Mouse (Mus musculus) E14TG2a.4 (cell line): Measurements from ENCODE around the gene Srp68.

Source experiments
- H3K27me3 ChIP-seq: 2 replicates; pipeline ENCODE4 v1.6.1; 2014; ENCODE audit warnings: low read length, control low read depth; ENCODE audit not compliant: insufficient read depth
- H3K36me3 ChIP-seq: 2 replicates; pipeline ENCODE4 v1.6.1; 2014; ENCODE audit warnings: low read length, control low read depth; ENCODE audit not compliant: insufficient read depth
- H3K4me1 ChIP-seq: replicated peaks from 2 replicates; pipeline ENCODE4 v1.6.1; 2014; ENCODE audit warnings: low read depth, low read length, control low read depth
- H3K4me3 ChIP-seq: replicated peaks from 2 replicates; pipeline ENCODE4 v1.5.1; 2014; ENCODE audit warnings: mild to moderate bottlenecking, low read length
- H3K9me3 ChIP-seq: 2 replicates; pipeline ENCODE4 v1.6.1; 2014; ENCODE audit warnings: low read length, control low read depth
- CTCF ChIP-seq: conservative IDR thresholded peaks from 2 replicates; pipeline ENCODE4 v1.5.1; 2014; ENCODE audit warnings: low read length
- NANOG ChIP-seq: IDR thresholded peaks from 2 replicates; pipeline ENCODE4 v1.6.1; 2014; ENCODE audit warnings: borderline replicate concordance, low read length, mixed read lengths
- POU5F1 ChIP-seq: IDR thresholded peaks from 2 replicates; pipeline ENCODE4 v1.6.1; 2014; ENCODE audit warnings: low read length, borderline replicate concordance

The Srp68 gene

GRCm38 (mm10) chr11:116196866-116197583 is 77.0 kb downstream of the Srp68 start:
- H3K9me3 ChIP-seq = no peaks in the 10 kb centered on the region
- H3K4me3 ChIP-seq = no peak overlapping the region
- peaks cover 27% of the 10 kb centered on the region for H3K4me1 ChIP-seq
- no peaks in the 10 kb centered on the region for H3K27me3 ChIP-seq
- H3K36me3 ChIP-seq = peaks cover 14% of the 10 kb centered on the region
- TF ChIP-seq CTCF (no peak), NANOG (no peak), POU5F1 (no peak)

GRCm38 (mm10) chr11:116196336-116196735 is 77.7 kb downstream of the Srp68 start:
- H3K36me3 ChIP-seq = peaks cover 15% of the 10 kb centered on the region
- no peak overlapping the region for H3K4me3 ChIP-seq
- H3K27me3 ChIP-seq = no peaks in the 10 kb centered on the region
- TF ChIP-seq POU5F1 (no peak), NANOG (no peak), CTCF (no peak)
- H3K9me3 ChIP-seq = no peaks in the 10 kb centered on the region
- H3K4me1 ChIP-seq = peaks cover 28% of the 10 kb centered on the region

GRCm38 (mm10) chr11:116195252-116195651 is 78.8 kb downstream of the Srp68 start:
- TF ChIP-seq POU5F1 (no peak), CTCF (peak; percentile 15; the same call in 1 of the 2 replicates)
- peaks cover 32% of the 10 kb centered on the region for H3K4me1 ChIP-seq

More at GRCm38 (mm10) chr11:116195252-116195651, 78.8 kb downstream of the Srp68 start:
- Histone ChIP-seq H3K36me3 (peaks cover 23% of the 10 kb centered on the region), H3K4me3 (no peak overlapping the region), H3K9me3 (no peaks in the 10 kb centered on the region), H3K27me3 (no peaks in the 10 kb centered on the region)
